Mouse (Mus musculus): Measurements from ENCODE around the gene Cxcl1. TPM values are rescaled to one million over a fixed set of nuclear protein-coding genes. Genes with fewer than 3 reads are reported as not detected.

Gene Cxcl1
- total RNA-seq, 2 experiments from 2014 or later = 0.36 TPM; not detected in 1

DNA sequence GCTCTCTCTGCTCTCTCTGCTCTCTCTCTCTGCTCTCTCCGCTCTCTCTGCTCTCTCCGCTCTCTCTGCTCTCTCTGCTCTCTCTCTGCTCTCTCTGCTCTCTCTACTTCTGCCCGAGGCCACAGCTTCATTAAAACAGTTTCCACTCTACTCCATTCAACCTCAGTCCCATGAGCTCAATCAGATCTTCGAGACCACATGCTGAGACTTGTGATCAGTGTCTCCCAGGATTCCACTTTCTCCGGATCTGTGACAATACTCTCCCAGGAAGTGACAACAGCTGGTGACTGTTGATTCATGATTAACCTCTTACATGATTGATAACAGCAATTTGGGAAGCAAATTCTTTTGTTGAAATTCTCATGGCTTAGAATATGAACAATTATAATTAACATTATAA, 8.9 kb upstream of the Cxcl1 start:
- no peak for ATAC-seq (replicated peaks; ENCODE audit: poor library complexity, severe bottlenecking)

DNA sequence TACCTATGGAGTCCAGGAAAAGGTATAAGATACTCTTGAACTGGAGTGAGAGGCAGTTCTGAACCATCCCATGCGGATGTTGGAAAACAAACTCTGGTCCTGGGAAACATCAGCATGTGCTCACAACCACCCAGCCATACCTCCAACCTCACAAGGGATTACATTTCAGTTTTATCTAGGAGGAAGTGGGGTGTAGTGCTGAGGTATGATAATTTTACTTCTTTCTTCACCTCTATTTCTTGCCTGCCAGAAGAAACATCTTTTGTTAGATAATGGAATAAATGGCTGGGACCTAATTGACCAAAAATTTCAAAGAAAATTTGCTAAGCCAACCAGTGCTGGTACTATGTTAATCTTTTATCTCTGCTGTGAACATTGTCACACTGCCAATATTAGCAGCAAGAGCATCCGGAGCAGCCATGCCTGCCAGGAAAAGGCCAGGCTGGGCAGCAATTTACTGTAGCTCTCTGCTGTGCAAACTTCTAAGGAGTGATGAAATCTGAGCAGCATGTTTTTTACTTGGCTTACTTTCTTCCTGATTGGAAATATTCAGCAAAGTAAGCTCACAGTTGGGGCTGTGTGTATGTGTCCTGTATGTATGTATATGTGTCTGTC, 6.3 kb upstream of the Cxcl1 start:
- ATAC-seq (replicated peaks; ENCODE audit: poor library complexity, severe bottlenecking) = no peak

GRCm38 (mm10) chr5:90888661-90889060, 2.4 kb upstream of the Cxcl1 start:
- ATAC-seq (replicated peaks; ENCODE audit: poor library complexity, severe bottlenecking) = no peak

DNA sequence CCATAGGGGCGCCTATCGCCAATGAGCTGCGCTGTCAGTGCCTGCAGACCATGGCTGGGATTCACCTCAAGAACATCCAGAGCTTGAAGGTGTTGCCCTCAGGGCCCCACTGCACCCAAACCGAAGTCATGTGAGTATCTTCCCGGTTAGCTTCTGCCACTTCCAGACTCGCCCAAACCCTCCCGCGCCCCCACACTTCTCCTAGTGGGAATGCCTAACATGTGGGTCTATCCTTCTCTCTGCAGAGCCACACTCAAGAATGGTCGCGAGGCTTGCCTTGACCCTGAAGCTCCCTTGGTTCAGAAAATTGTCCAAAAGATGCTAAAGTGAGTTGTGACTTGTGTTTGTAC, 398 bp downstream of the Cxcl1 start:
- no peak for ATAC-seq (replicated peaks; ENCODE audit: poor library complexity, severe bottlenecking)

DNA sequence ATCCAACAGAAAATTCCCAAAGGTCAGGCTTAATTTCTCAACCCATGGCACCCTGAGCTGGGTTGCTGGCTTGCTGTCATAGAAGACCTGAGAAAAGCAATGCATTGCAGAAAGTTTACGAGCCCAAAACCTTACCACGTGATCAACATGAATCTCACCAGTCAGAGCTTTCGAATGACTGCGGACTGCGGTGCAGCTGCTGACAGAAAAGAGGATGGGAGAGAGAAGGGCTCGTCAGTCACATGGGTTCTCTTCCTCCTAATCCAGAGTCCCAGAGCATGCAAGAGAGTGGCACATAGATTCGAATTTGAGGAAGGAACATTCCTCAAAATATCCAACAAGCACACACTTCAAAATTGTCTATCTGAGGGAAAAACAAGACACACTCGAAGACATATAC, 3.2 kb downstream of the Cxcl1 start:
- no peak for ATAC-seq (replicated peaks; ENCODE audit: poor library complexity, severe bottlenecking)

GRCm38 (mm10) chr5:90897429-90897828, 6.4 kb downstream of the Cxcl1 start:
- ATAC-seq (replicated peaks; ENCODE audit: poor library complexity, severe bottlenecking) = peak; percentile 65

GRCm38 (mm10) chr5:90899308-90899707, 8.3 kb downstream of the Cxcl1 start:
- ATAC-seq (replicated peaks; ENCODE audit: poor library complexity, severe bottlenecking) = no peak

- ATAC-seq (replicated peaks; ENCODE audit: poor library complexity, severe bottlenecking) = peak; percentile 7
Observed at GRCm38 (mm10) chr5:90900147-90900546, 9.1 kb downstream of the Cxcl1 start.

DNA sequence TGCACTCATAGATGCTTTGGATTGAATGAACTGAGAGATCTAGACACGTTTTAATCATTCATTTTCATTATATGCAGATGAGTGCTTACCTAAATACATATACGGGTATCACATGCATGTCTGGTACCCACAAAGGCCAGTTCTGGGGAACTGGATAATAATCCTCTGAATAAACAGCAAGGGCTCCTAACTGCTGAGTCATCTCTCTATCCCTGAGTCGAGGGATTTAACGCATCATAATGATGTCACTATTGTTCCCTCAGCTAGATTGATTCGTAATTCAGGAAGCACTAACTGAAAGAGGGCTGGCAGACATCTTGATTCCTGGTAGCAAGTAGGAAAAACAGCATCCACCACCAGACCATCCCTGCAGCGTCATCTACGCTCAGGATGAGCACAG, 9.6 kb downstream of the Cxcl1 start:
- no peak for ATAC-seq (replicated peaks; ENCODE audit: poor library complexity, severe bottlenecking)

DNA sequence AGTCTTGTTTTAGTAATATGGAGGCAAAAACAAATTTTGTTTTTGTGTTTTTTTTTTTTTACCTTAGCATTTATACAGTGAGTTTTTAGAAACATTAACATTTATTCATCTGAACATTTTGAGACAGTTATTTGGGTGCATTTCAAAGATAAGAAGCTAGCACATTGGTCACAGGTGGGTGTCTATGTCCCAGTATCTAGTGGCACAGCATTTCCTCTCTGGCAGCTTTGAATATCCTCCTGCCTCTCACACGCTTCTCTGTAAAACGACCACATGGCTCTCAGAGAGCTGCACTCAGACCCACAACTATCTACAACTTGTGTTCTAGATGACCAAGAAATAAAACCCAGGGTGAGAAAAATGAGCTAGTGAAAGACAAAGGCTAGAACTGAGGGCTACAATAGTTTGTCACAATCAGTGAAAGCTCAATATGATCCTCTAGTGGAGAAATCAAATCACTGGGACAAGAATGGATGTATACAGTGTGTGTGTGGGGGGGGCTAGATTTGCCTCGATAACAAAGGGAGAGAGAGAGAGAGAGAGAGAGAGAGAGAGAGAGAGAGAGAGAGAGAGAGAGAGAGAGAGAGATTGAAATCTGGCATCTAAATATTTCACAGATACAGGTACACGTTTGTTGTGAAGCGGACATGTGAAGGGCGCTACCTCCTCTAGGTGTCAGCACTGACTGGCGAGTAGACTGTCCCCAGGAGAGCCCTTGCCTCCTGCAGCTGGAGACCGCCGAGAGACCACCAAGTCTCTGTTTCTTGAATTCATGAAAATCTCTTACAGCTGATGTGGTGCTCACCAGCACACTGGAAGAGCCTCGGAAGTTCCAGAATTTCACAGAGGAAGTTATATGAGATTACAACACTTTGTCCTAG, 11.6 kb downstream of the Cxcl1 start:
- peak; percentile 29 for ATAC-seq (replicated peaks; ENCODE audit: poor library complexity, severe bottlenecking)

GRCm38 (mm10) chr5:90903339-90904020, 12.4 kb downstream of the Cxcl1 start, which contains the start of gene Cxcl2:
Gene Cxcl2 (plus strand): TSS chr5:90903871.
- ATAC-seq (replicated peaks; ENCODE audit: poor library complexity, severe bottlenecking) = peak; percentile 84

DNA sequence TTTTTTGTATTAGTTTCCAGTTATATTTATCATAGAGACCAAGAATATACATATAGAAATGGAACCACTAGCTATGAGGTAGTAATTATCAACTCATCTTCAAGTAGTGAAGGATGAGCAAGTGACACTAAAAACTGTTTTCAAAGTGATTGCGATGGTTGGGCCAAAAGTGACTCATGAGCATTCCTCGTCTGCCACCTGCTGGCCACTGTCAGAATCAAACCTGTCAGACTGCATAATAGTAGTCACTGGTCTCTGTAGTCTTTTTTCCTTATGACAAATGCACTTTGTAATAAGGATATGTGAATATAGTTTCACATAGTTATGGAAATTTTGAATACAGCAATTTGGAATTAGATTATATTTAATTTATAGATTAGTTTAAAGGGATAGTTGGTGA, 17.9 kb downstream of the Cxcl1 start:
- ATAC-seq (replicated peaks; ENCODE audit: poor library complexity, severe bottlenecking) = peak; percentile 97

GRCm38 (mm10) chr5:90919495-90919894, 28.5 kb downstream of the Cxcl1 start:
- ATAC-seq (replicated peaks; ENCODE audit: poor library complexity, severe bottlenecking) = no peak

GRCm38 (mm10) chr5:90922958-90923357, 31.9 kb downstream of the Cxcl1 start:
- ATAC-seq (replicated peaks; ENCODE audit: poor library complexity, severe bottlenecking) = no peak

DNA sequence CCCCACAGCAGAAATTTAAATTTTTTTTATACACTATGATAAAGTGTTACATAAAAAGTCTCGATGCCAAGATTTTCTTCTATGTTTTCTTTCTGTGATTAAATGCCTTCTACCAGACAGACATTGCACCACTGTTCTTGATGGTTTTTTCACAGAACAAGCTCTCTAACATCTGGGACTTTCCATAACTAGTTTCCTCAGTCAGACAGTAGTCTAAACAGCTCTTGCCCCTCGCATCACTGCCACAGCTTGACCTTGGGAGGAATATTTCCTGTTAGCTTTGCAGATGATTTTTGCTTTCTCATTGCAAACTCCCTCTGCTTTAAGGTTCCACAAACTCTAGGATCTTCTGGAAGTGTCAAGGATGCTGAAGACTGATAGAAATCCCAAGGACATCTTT, 39.5 kb downstream of the Cxcl1 start:
- peak; percentile 23; the same call in 1 of the 2 replicates for ATAC-seq (replicated peaks; ENCODE audit: poor library complexity, severe bottlenecking)

- ATAC-seq (replicated peaks; ENCODE audit: poor library complexity, severe bottlenecking) = peak; percentile 98
Observed at GRCm38 (mm10) chr5:90930971-90931851, 40.2 kb downstream of the Cxcl1 start, which contains the start of gene Mthfd2l. Gene Mthfd2l (plus strand): TSS chr5:90931117.

DNA sequence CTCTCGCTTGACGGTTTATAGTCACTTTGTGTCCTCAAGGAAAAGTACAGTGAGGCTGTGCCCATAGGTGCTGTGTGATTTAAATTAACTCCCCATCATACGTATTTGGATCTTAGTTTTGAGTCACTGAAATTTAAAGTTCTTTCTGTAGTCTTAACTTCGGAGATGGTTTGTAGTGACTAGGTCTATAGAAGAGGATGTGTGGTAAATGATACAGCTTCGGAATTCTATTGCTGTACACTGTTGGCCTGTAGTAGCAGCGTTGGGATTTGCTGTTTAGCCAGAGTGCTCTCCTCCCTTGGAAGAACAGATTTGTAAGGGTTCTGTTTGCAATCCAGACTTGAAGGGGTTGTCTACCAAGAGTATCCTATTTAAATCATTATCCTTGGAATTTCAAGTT, 40.9 kb downstream of the Cxcl1 start:
- ATAC-seq (replicated peaks; ENCODE audit: poor library complexity, severe bottlenecking) = no peak

- ATAC-seq (replicated peaks; ENCODE audit: poor library complexity, severe bottlenecking) = no peak
Observed at GRCm38 (mm10) chr5:90936706-90937105, 45.7 kb downstream of the Cxcl1 start.
